Mouse (Mus musculus): Measurements from ENCODE around the gene Cnksr1. TPM values are rescaled to one million over a fixed set of nuclear protein-coding genes. Genes with fewer than 3 reads are reported as not detected.
"Not testable (repeated sequence)": the region's sequence is repeated elsewhere in the genome, so short reads cannot be mapped to it uniquely, and the experiment has no call there.

Cnksr1 gene
- total RNA-seq (2014; fragmentation: Nextera tagmentation) (not detected in 2 replicates), total RNA-seq (2017) (not detected in 2 replicates)

DNA sequence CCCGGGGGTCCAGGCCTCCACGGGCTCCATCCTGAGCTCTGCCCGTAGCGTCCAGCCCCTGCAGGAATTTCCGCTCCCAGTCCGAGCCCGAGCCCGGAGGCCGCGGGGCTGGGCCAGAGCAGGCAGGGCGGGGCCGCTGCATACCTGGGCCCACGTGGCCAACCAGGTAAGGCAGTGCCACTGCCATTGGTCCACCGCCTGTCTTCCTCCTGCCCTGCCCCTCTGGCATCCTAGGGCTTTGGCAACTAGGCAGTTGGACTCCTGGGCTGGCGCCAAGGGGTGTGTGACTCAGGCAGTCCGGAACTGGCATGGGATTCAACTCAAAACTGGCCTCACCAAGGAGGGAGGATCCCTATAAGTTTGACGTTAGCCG, at the start of gene Cnksr1:
Gene Cnksr1 (minus strand): TSS at position 121 of the 373 bp plus-strand sequence.
- ATAC-seq (replicated peaks; ENCODE audit: low FRiP score, low TSS enrichment, poor library complexity, severe bottlenecking): no peak

DNA sequence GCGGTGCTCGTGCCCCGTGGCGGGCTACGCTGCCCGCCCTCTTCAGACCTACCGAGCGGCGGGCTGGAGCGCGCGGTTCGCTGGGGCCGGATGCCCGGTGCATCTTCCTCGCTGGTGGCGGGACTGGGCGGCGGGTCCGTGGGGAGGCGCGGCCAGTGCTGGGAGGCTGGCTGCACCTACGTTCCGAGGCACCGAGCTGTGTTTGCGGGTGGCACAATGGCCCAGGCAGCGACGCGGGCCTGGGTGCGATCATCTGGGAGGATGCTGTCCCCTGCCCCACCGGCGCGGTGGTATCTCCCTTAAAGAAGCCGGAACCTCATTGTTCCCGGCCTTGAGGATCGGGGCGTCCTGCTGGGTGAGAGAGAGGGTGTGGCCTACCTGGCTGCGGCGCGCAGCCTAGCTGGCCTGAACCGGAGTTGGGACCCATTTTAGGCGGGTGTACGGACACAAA, 49.4 kb upstream of the Cnksr1 start, which contains the start of gene Pdik1l:
Gene Pdik1l (minus strand): TSS at position 321 of the 451 bp plus-strand sequence.
- ATAC-seq (replicated peaks; ENCODE audit: low FRiP score, low TSS enrichment, poor library complexity, severe bottlenecking): peak; percentile 78

DNA sequence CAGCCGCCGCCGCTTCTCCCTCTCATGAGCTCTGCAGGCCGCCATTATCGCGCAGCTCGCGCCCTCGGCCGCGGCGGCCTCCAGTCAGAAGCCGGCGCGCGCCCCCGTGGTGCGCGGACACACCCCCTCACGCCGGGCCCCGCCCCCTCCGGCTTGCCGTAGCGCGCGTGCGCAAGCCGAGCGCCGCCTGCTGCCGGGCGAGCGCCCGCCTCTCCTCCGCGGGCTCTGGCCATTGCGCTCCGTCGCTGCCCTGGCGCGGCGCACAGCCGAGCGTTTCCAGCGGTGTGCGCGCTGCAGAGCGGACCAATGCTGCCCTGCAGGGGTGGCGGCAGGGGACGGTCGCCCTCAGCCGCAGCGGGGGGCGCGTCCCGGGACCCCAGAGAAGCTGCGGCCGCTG, 49.0 kb upstream of the Cnksr1 start:
- ATAC-seq (replicated peaks; ENCODE audit: low FRiP score, low TSS enrichment, poor library complexity, severe bottlenecking): peak; percentile 66

DNA sequence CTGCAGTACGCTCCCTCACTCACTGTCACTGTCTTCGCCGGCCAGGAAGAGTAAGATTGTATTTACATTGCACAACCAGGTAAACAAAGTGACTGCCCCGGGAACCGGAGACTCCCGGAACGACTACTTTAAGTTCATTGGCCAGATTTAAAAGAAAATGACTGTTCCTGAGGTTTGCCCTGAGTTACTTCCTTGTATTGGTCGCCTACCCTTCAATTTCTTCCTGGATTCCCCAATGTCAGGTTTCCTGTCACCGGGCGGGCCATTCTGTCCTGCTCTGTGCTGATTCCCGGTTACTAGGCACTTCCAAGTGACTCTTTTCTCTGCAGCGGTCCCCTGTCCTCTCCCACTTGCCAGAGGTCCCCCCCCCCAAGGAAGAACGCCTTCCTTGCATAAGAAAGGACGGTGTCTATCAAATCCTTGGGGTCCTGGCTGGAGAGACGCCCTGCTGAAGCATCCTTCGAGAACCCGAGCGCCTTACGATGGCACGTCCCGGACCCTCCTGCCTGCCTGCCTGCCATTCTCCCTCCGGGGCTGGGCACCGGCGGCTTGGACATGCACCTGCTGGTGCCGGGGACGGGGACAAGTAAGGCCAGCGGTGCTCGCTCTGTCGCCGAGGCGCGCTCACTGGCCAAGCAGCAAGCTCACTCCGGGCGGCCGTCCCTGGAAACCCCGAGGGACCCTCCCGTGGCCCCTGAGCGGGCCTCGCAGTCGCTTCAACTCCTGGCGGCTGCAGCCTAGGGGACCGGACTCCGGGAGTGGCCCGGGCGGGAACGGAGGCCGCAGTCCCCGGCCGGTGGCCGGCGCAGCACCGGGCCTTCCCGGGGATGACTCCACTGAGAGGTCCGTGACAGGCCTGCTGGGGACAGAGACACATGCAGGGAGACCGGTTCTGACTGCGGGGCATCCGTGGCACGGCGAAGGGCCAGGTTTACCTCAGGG, 48.3 kb upstream of the Cnksr1 start:
- no peak for ATAC-seq (replicated peaks; ENCODE audit: low FRiP score, low TSS enrichment, poor library complexity, severe bottlenecking)

DNA sequence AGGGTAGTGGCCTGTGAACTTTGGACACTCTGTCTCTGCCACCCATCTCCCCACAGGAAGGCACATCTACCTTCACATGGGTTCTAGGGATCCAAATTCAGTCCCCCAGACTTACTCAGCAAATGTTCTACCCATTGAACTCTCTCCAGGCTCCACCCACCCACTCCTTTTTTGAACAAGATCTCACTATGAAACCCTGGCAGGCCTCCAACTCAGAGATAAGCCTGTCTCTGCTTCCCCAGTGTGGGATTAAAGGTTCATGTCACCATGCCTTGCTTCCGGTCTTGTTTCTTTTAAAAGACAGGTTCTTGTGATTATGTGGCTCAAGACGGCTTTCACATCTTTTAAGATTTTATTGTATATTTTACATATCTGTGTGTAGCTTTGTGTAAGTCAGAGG, 46.7 kb upstream of the Cnksr1 start:
- 0 out of 2 replicates have a peak, but pooled peaks have one; percentile 8 for ATAC-seq (replicated peaks; ENCODE audit: low FRiP score, low TSS enrichment, poor library complexity, severe bottlenecking)

DNA sequence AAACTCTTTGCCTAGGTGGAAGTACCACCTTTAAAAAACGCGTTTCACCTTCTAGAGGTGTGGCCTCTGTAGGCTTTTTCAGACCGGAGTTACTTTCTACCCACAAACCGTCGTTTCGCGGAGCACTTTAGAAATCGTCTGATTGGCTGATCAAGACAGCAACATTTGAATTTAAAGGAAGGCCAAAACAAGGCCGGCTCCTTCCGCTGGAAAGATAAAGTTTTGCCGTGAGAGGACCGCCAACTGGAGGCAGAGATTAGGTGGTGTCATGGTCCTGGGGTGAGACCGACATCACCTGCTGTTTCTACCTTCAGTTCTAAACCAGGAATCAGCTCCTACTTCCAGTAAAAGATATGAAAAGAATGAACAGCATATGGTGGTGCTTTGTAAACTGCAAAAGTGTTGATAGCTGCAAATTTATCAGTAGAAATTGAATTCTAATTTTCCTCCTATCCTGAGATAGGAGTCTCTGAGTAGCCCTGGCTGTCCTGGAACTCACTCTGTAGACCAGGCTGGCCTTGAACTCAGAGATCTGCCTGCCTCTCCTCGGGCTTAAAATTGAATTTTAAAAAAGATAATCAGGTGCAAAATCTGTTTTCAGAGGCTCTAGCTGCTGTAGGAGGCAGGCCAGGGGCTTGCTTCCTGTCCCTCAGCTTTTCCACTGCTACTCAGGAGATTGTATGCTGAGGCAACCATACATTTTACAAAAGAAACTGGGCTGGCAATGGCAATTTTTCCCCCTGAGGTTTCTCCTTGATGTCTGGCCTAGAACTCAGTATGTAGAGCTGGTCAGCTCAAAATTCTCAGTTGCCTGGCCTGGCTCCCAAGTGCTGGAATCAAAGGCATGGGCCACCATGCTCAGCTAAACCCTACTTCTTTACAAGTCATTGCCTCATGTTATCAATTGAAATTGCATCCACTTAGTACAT, 35.5 kb upstream of the Cnksr1 start:
- ATAC-seq (replicated peaks; ENCODE audit: low FRiP score, low TSS enrichment, poor library complexity, severe bottlenecking): peak; percentile 94

DNA sequence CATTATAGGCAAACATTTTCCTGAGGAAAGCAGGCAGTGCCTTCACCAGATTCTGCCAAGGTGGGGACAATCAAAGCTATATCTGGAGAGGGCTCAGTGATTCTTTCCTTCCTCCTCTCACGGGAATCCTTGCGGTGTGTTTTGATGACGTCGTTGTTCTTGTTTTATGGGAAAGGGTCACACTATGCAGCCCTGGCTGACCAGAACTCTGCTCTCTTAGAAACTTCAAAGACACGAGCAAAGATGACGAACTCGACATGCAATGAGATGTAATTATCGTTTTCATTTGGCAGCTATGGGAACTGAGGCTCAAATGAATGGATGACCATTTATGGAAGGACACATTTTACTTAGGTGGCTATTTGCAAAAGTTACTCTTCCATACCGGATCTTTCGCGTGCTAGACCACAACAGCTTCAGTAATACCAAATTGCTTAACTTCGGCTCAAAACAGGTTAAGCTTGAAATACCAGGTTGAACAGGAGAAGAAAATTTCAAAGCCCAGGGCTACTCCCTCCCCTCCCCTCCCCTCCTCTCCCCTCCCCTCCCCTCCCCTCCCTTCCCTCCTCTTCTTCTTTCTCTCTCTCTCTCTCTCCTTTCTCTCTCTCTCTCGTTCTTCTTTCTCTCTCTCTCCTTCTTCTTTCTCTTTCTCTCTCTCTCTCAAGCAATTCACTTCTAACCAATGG, 34.7 kb upstream of the Cnksr1 start:
- no peak for ATAC-seq (replicated peaks; ENCODE audit: low FRiP score, low TSS enrichment, poor library complexity, severe bottlenecking)

DNA sequence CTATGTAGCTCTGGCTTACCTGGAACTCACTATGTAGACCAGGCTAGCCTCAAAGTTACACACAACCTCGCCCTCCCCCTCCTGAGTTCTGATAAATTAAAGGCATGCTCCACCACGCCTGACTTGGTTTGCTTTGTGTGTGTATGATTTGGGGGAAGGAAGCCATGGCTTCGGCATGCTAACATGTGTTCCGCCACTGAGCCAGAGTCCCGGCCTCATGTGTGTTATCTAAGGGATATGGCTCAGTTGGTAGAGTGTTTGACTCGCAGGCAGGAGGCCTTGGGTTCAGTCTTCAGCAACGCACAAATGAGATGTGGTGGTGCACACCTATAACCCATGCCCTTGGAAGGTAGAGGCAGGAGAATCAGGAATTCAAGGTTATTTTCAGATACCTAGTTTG, 33.8 kb upstream of the Cnksr1 start:
- no peak for ATAC-seq (replicated peaks; ENCODE audit: low FRiP score, low TSS enrichment, poor library complexity, severe bottlenecking)

DNA sequence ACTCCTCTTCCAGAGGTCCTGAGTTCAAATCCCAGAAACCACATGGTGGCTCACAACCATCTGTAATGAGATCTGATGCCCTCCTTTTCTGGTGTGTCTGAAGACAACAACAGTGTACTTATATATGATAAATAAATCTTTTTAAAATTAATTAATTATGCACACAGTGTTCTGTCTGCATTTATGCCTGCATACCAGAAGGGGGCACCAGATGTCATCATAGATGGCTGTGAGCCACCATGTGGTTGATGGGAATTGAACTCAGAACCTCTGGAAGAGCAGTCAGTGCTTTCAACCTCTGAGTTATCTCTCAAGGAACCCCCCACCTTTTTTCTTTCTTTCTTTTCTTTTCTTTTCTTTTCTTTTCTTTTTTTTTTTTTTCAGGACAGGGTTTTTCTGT, 31.4 kb upstream of the Cnksr1 start:
- ATAC-seq (replicated peaks; ENCODE audit: low FRiP score, low TSS enrichment, poor library complexity, severe bottlenecking): not testable (repeated sequence)

DNA sequence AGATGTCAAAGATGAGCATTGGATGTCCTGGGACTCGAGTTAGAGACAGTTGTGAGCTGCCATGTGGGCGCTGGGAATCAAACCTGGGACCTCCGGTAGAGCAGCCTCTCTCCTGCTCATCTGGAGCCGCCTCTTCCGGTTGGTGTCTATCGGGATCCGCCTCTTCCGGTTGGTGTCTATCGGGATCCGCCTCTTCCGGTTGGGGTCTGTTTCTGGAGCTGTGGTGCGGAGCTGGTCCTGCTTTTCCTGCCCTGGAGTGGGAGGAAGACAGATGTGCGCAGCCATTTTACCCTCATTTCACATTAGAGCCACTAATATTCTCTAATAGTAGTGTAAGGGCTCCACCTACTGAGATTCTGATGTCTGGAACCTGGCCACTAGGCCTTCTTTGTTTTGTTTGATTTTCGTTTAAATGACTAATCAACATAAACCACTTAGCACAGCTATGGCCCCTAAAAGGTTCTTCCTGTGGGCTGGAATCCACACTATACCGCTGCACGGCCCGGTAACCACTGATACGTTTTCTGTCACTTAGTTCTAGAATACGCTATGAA, 30.0 kb upstream of the Cnksr1 start:
- 0 out of 2 replicates have a peak, but pooled peaks have one; percentile 22 for ATAC-seq (replicated peaks; ENCODE audit: low FRiP score, low TSS enrichment, poor library complexity, severe bottlenecking)

DNA sequence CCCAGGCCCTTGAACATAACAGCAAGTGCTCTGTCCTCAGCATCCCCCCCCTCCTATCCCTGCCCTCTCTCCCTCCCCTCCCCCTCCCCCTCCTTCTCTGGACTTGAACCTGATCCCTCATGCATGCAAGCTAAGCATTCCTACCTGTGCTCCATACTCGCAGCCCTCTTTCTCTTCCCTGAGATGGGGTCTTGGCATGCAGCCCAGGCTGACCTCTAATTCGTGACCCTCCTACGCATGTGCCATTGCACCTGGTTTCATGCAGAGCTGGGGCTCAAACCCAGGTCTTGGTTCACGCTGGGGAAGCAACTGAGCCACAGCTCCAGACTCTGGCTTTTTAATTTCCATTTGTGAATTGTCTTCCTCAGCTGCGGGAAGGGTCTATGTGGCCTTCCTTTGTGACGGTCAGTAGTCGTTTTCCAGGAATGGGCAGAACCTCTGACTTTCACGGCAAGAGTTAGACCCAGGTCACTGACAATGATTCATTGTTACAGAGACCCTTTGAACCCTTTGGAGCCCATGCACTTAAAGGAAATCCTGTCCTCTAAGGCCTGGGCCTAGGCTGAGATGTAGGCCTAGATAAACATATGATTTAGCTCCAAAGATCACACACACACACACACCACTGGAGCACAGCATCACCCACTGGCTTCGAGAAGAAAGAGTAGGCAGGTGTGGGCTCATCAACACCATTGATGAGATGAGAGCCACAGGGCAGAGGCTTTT, 27.8 kb upstream of the Cnksr1 start:
- no peak for ATAC-seq (replicated peaks; ENCODE audit: low FRiP score, low TSS enrichment, poor library complexity, severe bottlenecking)

DNA sequence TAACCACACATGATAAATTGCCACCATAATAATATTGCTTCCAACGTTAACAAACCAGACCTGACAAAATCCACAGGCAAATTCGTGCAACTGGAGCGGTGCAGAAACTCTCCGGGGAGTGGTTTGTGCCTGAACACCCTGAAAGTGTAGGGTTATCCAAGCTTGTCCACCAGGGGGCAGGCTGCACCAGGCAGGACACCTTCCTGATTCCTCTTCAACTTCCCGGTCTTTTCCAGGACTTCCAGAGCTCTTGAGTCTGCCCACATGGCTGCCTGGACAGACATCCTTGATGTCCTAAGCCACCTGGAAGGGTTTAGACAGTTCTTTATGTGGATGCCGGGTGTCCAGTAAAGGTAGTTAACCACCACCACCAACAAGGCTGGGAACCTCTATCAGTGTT, 25.0 kb upstream of the Cnksr1 start:
- ATAC-seq (replicated peaks; ENCODE audit: low FRiP score, low TSS enrichment, poor library complexity, severe bottlenecking): 0 out of 2 replicates have a peak, but pooled peaks have one; percentile 53

DNA sequence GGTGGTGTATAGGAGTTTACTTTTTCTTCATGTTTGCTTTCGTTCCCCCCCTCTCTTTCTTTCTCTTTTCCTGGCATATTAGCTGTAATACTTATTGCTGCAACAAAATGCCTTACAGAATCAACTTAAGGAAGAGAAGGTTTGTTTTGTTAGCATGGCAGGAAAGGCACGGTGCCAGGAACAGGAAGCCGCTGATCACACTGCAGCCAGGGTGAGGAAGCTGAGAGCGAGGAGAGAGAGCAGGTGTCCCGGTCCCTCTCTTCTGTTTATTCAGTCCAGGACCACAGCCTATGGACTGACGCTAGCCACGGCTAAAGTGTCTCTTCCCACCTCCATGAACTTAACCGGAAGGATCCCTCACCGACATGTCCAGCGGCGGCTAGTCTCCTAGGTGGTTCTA, 20.2 kb upstream of the Cnksr1 start:
- ATAC-seq (replicated peaks; ENCODE audit: low FRiP score, low TSS enrichment, poor library complexity, severe bottlenecking): no peak

DNA sequence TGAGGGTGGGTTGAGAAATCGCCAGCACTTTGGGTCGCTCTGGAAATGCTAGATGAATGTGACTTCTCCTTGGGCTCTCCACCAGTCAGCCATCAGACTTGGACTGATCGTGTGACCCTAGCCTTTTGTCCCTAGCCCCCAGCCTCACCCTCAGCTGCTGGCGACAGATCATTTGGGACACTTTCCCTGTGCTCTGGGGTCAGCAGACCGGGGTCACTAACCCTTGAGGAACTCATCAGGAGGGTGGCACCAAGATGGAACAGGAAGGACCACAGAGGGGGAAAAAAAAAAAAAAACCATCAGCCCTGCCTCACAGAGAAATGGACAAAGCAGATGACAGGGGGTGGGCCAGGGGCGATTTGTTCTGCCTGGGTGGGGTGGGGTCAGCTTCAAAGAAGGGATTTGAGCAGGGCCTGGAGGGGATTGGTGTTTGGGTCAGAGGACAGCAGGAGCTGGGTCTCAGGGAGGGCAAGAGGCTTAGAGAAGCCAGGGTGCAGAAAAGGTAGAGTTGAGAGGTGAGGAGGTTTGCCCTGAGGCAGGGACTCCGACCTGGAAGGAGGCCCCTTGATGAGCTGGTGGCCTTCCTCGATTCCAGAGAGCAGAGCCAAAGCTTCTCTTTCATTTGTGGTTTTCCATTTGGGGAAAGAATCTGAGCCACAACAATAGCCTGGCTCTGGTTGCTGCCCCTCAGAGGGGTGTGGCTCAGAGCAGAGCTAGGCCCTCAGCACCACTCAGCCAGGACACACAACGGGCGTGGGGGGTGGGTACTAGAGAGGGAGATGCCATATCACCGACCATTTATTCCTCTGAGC, 19.2 kb upstream of the Cnksr1 start:
- no peak for ATAC-seq (replicated peaks; ENCODE audit: low FRiP score, low TSS enrichment, poor library complexity, severe bottlenecking)

DNA sequence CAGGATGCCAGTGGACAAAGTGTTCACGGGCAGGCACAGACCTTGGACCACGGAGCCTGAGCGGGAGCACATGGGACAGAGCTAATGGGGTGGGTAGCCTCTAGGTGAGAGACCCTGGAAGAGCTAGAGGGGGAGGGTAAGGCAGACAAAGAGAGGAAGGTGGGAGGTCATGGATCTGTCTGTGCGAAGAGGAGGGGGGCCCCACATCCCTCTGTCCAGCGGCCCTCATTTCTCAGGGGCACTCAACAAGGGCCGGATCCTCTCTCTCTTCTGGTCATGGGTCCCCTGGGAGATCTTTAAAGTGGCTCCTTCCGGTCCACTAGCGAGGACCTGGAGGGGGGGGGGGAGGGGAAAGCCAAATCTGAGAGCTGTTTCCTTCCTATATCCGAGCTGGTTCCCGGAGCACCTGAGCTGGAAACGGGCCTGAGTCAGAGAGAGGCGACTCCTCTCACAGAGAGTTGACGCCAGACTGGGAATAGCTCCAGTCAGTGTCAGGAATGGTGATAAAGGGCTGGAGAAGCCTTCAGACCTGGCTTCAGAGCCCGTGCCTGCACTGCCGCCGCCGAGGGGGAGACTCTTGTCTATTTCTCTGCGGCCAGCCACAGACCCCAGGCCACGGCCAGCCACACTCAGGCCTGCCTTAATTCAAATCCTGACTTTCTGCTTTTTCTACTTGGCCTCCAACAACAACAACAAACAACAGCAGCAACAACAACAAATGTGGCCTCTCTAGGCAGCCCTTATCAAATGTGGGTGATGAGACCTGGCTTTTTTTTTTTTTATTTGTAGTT, 18.4 kb upstream of the Cnksr1 start:
- no peak for ATAC-seq (replicated peaks; ENCODE audit: low FRiP score, low TSS enrichment, poor library complexity, severe bottlenecking)

DNA sequence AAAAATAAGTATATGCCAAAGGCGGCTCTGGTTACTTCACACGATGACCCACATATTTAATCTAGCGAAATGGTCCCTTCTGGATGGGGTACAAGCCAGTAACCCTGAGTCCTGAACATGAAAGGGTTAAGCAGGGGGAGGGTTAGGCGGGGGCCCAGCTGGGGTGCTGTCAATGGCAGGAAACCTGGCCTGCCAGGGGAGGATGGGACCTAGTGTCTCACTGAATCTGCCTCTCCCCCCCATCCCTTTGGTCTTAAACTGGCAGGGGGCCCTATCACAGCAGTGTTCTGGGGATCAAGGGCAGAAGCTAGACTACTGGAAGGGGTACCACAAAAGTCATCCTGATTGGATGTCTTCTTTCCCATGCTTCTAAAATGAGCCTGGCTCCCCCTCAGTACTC, 17.7 kb upstream of the Cnksr1 start:
- no peak for ATAC-seq (replicated peaks; ENCODE audit: low FRiP score, low TSS enrichment, poor library complexity, severe bottlenecking)

DNA sequence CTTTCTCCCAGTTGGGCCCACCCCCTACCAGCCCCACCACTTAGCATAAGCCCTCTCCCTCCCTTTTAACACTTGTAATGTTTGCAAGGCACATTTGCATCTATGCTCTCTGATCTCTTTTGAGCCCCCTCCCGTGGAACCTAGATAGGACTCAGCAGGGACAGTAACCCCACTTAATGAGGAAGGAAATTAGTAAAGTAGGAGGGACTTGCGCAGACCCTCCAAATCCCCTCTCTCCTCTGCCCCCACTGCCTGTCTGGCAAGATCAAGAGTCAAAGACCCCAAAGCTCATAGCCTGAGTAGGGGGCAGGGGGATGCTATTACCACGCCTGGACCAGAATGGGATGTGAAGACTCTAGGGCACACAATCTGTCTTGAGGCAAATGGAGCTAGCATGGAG, 16.6 kb upstream of the Cnksr1 start:
- no peak for ATAC-seq (replicated peaks; ENCODE audit: low FRiP score, low TSS enrichment, poor library complexity, severe bottlenecking)

Data from megakaryocyte-erythroid progenitor cell, adult 5-6 weeks (primary cell).